Mouse (Mus musculus) ES-Bruce4 (cell line): Measurements from ENCODE around the gene Cenph. TPM values are rescaled to one million over a fixed set of nuclear protein-coding genes. Genes with fewer than 3 reads are reported as not detected.

ENCODE experiments used
- H3K27ac ChIP-seq: 2 replicates; pipeline ENCODE4 v1.5.1; 2012; ENCODE audit warnings: low read length, inconsistent platforms; ENCODE audit not compliant: insufficient read depth
- H3K27me3 ChIP-seq: 2 replicates; pipeline ENCODE4 v1.6.1; 2012; ENCODE audit warnings: mild to moderate bottlenecking, low read length, inconsistent platforms; ENCODE audit not compliant: control insufficient read depth, poor library complexity, insufficient read depth, severe bottlenecking
- H3K36me3 ChIP-seq: 2 replicates; pipeline ENCODE4 v1.6.1; 2012; ENCODE audit warnings: inconsistent platforms, mild to moderate bottlenecking, low read length, moderate library complexity; ENCODE audit not compliant: control insufficient read depth, poor library complexity, insufficient read depth, severe bottlenecking
- H3K4me1 ChIP-seq: one replicate; pipeline ENCODE4 v1.8.1; 2011; ENCODE audit warnings: low read length; ENCODE audit not compliant: control insufficient read depth, insufficient read depth
- H3K4me3 ChIP-seq: 2 replicates; pipeline ENCODE4 v1.5.1; 2011; ENCODE audit warnings: low read depth, mild to moderate bottlenecking, low read length
- H3K9ac ChIP-seq: 2 replicates; pipeline ENCODE4 v1.6.1; 2012; ENCODE audit warnings: low read depth, mild to moderate bottlenecking, inconsistent platforms; ENCODE audit not compliant: poor library complexity, severe bottlenecking
- H3K9me3 ChIP-seq: replicated peaks from 2 replicates; pipeline ENCODE4 v1.6.1; 2012; ENCODE audit warnings: mild to moderate bottlenecking, low read length, inconsistent platforms; ENCODE audit not compliant: control insufficient read depth, poor library complexity, insufficient read depth, severe bottlenecking
- CTCF ChIP-seq: IDR thresholded peaks from one replicate; pipeline ENCODE4 v1.8.1; 2011; ENCODE audit warnings: low read depth, low read length
- EP300 ChIP-seq: IDR thresholded peaks from 2 replicates; pipeline ENCODE4 v1.6.1; 2011; ENCODE audit warnings: low read depth, low read length; ENCODE audit not compliant: insufficient read depth
- POLR2A ChIP-seq: IDR thresholded peaks from one replicate; pipeline ENCODE4 v1.8.1; 2011; ENCODE audit warnings: low read length; ENCODE audit not compliant: insufficient read depth
- polyA plus RNA-seq: library from polyadenylated mRNA; stranded (reverse); fragments of >200 nt; gene quantifications from 2 replicates; pipeline ENCODE4 v1.2.4, GENCODE M21; 2011; ENCODE audit warnings: low read depth; ENCODE audit not compliant: missing spikeins, insufficient read depth, insufficient read length

Gene Cenph
- 52.4 and 58.8 TPM in 2 replicates for polyA plus RNA-seq

DNA sequence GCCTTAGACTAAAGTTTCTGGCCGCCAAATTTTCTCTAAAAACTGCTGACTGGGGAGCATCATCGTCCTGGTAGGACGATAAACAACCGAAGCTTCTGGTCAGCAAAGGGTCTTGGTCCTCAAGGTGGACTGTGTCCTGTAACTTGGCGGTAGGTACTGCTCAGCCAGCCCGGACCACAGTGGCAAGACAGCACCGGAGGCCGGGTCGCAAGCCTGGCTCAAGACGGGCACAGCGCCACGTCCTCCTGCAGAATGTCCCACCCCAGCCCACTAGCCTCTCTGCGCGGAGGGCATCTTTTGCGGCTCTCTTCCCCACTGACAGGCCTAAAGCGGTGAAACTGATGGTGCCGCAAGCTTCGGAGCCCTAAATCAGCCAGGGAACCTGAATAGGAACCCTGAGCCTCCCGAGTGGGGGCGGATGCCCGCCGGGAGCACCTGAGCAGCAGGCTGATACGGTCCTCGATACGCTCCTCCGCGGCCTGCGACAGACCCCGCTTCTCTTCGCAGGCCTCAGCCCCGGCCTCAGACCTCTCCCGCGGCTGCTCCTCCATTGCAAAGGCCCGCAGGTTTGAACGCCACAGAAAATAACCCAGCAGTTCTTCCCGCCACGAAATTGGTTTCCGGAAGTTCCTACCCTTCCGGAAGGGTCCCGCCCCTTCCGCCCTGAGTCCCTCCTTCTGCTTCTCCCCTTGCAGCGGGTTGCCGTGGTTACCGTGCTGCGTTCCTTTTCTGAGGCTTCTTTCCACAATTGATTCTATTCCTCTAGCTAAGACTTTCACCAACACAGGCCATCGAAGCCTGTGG lies at the start of gene Cenph:
Cenph (minus strand) TSS at position 648 of the 804 bp plus-strand sequence.
- H3K9ac ChIP-seq: peak within 1 kb of the TSS; percentile 64

DNA sequence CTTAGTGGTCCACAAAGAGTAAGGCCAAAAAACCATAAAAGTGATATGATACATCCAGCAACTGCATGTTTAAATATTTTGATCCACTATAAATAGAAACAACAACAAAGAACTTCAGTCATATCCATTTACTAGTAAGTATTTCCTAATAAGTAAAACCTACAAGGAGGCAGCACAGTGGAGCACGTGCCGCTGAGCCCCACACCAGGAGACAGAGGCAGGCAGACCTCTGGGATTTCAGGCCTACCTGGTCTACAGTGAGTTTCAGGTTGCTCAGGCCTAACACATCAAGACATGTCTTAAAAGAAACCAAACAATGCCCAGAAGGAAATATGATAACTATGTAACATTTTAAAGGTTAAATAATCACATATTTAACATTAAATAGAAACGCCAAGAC lies 49.2 kb upstream of the Cenph start:
- H3K9me3 ChIP-seq: no peaks in the 10 kb centered on the region
- TF ChIP-seq CTCF: no peak
- TF ChIP-seq EP300: no peak
- H3K27me3 ChIP-seq: no peaks in the 10 kb centered on the region
- no peak overlapping the region for H3K4me3 ChIP-seq
- no peak overlapping the region for H3K9ac ChIP-seq
- peaks cover 23% of the 10 kb centered on the region for H3K36me3 ChIP-seq
- no peaks in the 10 kb centered on the region for H3K4me1 ChIP-seq
- no peak overlapping the region for H3K27ac ChIP-seq

More for the DNA sequence above, at the start of gene Cenph:
- H3K27ac ChIP-seq: peak within 1 kb of the TSS; percentile 39; the same call in 1 of the 2 replicates
- no peaks in the 10 kb centered on the region for H3K9me3 ChIP-seq
- no peaks in the 10 kb centered on the region for H3K27me3 ChIP-seq
- peak within 1 kb of the TSS; percentile 86 for H3K4me3 ChIP-seq
- H3K4me1 ChIP-seq: no peaks in the 10 kb centered on the region
- TF ChIP-seq CTCF: no peak
- TF ChIP-seq POLR2A: peak; percentile 54
- H3K36me3 ChIP-seq: peaks cover 45% of the 10 kb centered on the region

- Histone ChIP-seq H3K4me1 (no peaks in the 10 kb centered on the region), H3K9me3 (no peaks in the 10 kb centered on the region), H3K4me3 (no peak overlapping the region), H3K27me3 (no peaks in the 10 kb centered on the region), H3K27ac (no peak overlapping the region), H3K9ac (no peak overlapping the region), H3K36me3 (peaks cover 26% of the 10 kb centered on the region)
- TF ChIP-seq EP300: no peak
- TF ChIP-seq POLR2A: no peak
- no peak for TF ChIP-seq CTCF
Measured at GRCm38 (mm10) chr13:100824306-100824705, 48.6 kb upstream of the Cenph start.

DNA sequence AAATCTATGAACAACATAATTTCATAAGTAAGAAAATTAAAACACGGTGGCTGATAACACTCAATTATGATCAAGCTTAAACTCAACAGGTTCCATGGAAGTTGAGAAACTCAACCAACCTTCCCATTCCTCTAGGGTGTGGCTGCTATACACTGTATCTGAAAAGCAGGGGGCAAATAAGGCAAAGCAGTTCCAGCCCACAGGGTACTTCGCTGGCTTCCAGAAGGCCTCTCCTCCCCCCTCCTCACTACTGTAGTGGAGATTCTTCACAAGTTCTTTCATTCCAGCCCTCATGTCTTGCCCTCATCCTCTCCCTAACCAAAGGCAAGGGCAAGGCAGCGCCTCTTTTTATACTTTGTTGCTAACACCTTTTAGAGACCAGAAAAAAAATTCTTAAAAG lies 48.2 kb upstream of the Cenph start:
- H3K9me3 ChIP-seq: no peaks in the 10 kb centered on the region
- no peaks in the 10 kb centered on the region for H3K4me1 ChIP-seq
- H3K36me3 ChIP-seq: peaks cover 27% of the 10 kb centered on the region
- TF ChIP-seq POLR2A (no peak), CTCF (no peak), EP300 (no peak)
- no peak overlapping the region for H3K27ac ChIP-seq
- no peak overlapping the region for H3K4me3 ChIP-seq
- no peaks in the 10 kb centered on the region for H3K27me3 ChIP-seq
- no peak overlapping the region for H3K9ac ChIP-seq

GRCm38 (mm10) chr13:100814451-100814850 lies 38.8 kb upstream of the Cenph start:
- TF ChIP-seq EP300: no peak
- no peak for TF ChIP-seq CTCF
- no peak for TF ChIP-seq POLR2A
- peaks cover 52% of the 10 kb centered on the region for H3K36me3 ChIP-seq
- H3K4me1 ChIP-seq: no peaks in the 10 kb centered on the region
- no peak overlapping the region for H3K9ac ChIP-seq
- no peaks in the 10 kb centered on the region for H3K9me3 ChIP-seq
- H3K4me3 ChIP-seq: no peak overlapping the region
- H3K27me3 ChIP-seq: no peaks in the 10 kb centered on the region
- no peak overlapping the region for H3K27ac ChIP-seq

GRCm38 (mm10) chr13:100805776-100806175 lies 30.1 kb upstream of the Cenph start:
- no peaks in the 10 kb centered on the region for H3K27me3 ChIP-seq
- no peak for TF ChIP-seq EP300
- H3K9me3 ChIP-seq: no peaks in the 10 kb centered on the region
- H3K4me3 ChIP-seq: no peak overlapping the region
- H3K36me3 ChIP-seq: peaks cover 45% of the 10 kb centered on the region
- no peaks in the 10 kb centered on the region for H3K4me1 ChIP-seq
- no peak overlapping the region for H3K27ac ChIP-seq
- H3K9ac ChIP-seq: no peak overlapping the region
